ENCODE assay signal across 11 mouse cellular contexts in the genomic region with DNA sequence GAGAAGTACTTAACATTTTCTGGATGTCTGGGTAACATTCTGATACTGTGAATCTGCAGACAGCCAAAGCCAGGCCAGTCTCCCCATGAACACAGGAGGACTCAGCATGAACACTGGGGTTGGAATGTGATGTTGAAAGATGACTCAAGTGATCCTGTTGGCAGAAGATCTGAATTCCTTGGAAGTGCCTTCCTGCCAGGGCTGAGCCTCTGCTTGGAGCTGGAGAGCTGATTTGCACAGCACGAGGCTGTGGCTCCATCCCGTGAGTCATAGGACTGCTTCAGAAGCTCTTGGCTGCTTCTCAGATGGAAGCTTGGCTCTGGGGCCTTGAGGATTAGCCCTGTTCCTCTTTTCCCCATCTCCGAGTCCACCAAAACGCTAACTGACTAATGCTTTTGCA.
DNase-seq lines count a peak whose midpoint lies in the region; ATAC-seq lines count a peak whose summit lies in the region.
"Had no signal": no experiment of that assay in that cellular context is flagged by ENCODE, and none has a peak within 500 bp of the region (broad histone marks: within the 10 kb centered on the region; RNA-seq: fewer than 3 reads in every experiment).

No protein-coding gene starts in this region.

- H3K9ac ChIP-seq in kidney, embryonic 15.5 days = no peak overlapping the region
- no peak overlapping the region for H3K9ac ChIP-seq in lung, embryonic 16.5 days (ENCODE audit: low read length)
- H3K9ac ChIP-seq: hindbrain, embryonic 15.5 days; liver, embryonic 13.5 days; neural tube, embryonic 13.5 days had no signal

- H3K36me3 ChIP-seq in kidney, embryonic 15.5 days = no peaks in the 10 kb centered on the region
- H3K36me3 ChIP-seq in lung, embryonic 16.5 days (ENCODE audit: control insufficient read depth, insufficient read depth, low read length) = no peaks in the 10 kb centered on the region
- H3K36me3 ChIP-seq: hindbrain, embryonic 15.5 days; liver, embryonic 13.5 days; neural tube, embryonic 13.5 days had no signal

- ATAC-seq in kidney, embryonic 15.5 days (replicated peaks; ENCODE audit: low FRiP score) = no peak
- ATAC-seq in lung, embryonic 16.5 days (ENCODE audit: low read depth) = peak; percentile 74
- no peak for ATAC-seq in megakaryocyte progenitor cell, adult 5-6 weeks (replicated peaks; ENCODE audit: poor library complexity)
- ATAC-seq in activated CD4-positive, CD25-positive, alpha-beta regulatory T cell, adult 4 months = no peak

- H3K4me3 ChIP-seq in kidney, embryonic 15.5 days (replicated peaks) = no peak overlapping the region
- no peak overlapping the region for H3K4me3 ChIP-seq in lung, embryonic 16.5 days (ENCODE audit: low read length)
- H3K4me3 ChIP-seq: hindbrain, embryonic 15.5 days; liver, embryonic 13.5 days; neural tube, embryonic 13.5 days had no signal

- no peak overlapping the region for H3K27ac ChIP-seq in kidney, embryonic 15.5 days
- H3K27ac ChIP-seq in lung, embryonic 16.5 days (ENCODE audit: low read length) = no peak overlapping the region
- H3K27ac ChIP-seq: hindbrain, embryonic 15.5 days; liver, embryonic 13.5 days; neural tube, embryonic 13.5 days had no signal

- DNase-seq in kidney, postnatal 10 days = peak; percentile 18
- peak; percentile 14 for DNase-seq in R1 (ENCODE audit: low read depth, low spot score)
- DNase-seq in gastrocnemius, postnatal 10 days = peak; percentile 43
- no peak for DNase-seq in embryo, embryonic 9.5 days (ENCODE audit: extremely low spot score)
- DNase-seq: liver, embryonic 13.5 days had no signal

- H3K9me3 ChIP-seq in kidney, embryonic 15.5 days (replicated peaks) = no peaks in the 10 kb centered on the region
- H3K9me3 ChIP-seq in lung, embryonic 16.5 days (ENCODE audit: control insufficient read depth, low read length) = no peaks in the 10 kb centered on the region
- H3K9me3 ChIP-seq: hindbrain, embryonic 15.5 days; liver, embryonic 13.5 days; neural tube, embryonic 13.5 days had no signal

- H3K27me3 ChIP-seq in kidney, embryonic 15.5 days = no peaks in the 10 kb centered on the region
- no peaks in the 10 kb centered on the region for H3K27me3 ChIP-seq in lung, embryonic 16.5 days (ENCODE audit: control insufficient read depth, insufficient read depth, low read depth, low read length)
- H3K27me3 ChIP-seq: hindbrain, embryonic 15.5 days; liver, embryonic 13.5 days; neural tube, embryonic 13.5 days had no signal

- H3K4me2 ChIP-seq in kidney, embryonic 15.5 days = no peak overlapping the region
- H3K4me2 ChIP-seq in lung, embryonic 16.5 days (ENCODE audit: low read depth, low read length) = no peak overlapping the region
- H3K4me2 ChIP-seq: hindbrain, embryonic 15.5 days; liver, embryonic 13.5 days; neural tube, embryonic 13.5 days had no signal

- WGBS in kidney, embryonic 15.5 days = 74% methylated on average over 4 of the region's 4 CpGs
- 49% methylated on average over 4 of the region's 4 CpGs for WGBS in lung, embryonic 16.5 days

- H3K4me1 ChIP-seq in kidney, embryonic 15.5 days = no peaks in the 10 kb centered on the region
- H3K4me1 ChIP-seq in lung, embryonic 16.5 days (replicated peaks; ENCODE audit: control insufficient read depth, insufficient read depth, low read length) = no peaks in the 10 kb centered on the region
- H3K4me1 ChIP-seq: hindbrain, embryonic 15.5 days; liver, embryonic 13.5 days; neural tube, embryonic 13.5 days had no signal
